Mouse (Mus musculus): ENCODE measurements around the gene Kit. TPM values are rescaled to one million over a fixed set of nuclear protein-coding genes. Genes with fewer than 3 reads are reported as not detected.

Gene Kit
- polyA plus RNA-seq, 1 experiment from 2014 or later, result 46.0 TPM

GRCm38 (mm10) chr5:75653431-75653830, 78.7 kb downstream of the Kit start:
- no peaks in the 10 kb centered on the region for H3K4me1 ChIP-seq
- no peaks in the 10 kb centered on the region for H3K27me3 ChIP-seq (replicated peaks)
- no peak overlapping the region for H3K4me2 ChIP-seq
- WGBS, result 89% methylated on average over 8 of the region's 8 CpGs
- no peak overlapping the region for H3K27ac ChIP-seq (replicated peaks)
- peaks cover 35% of the 10 kb centered on the region for H3K36me3 ChIP-seq
- no peak overlapping the region for H3K9ac ChIP-seq (replicated peaks)
- no peaks in the 10 kb centered on the region for H3K9me3 ChIP-seq (replicated peaks)
- ATAC-seq (ENCODE audit: low FRiP score), result no peak
- no peak overlapping the region for H3K4me3 ChIP-seq (replicated peaks)

GRCm38 (mm10) chr5:75658575-75658974, 83.9 kb downstream of the Kit start:
- Histone ChIP-seq H3K4me1 (no peaks in the 10 kb centered on the region), H3K27me3 (replicated peaks) (no peaks in the 10 kb centered on the region), H3K9me3 (replicated peaks) (no peaks in the 10 kb centered on the region), H3K4me3 (replicated peaks) (no peak overlapping the region), H3K4me2 (no peak overlapping the region), H3K9ac (replicated peaks) (no peak overlapping the region), H3K27ac (replicated peaks) (no peak overlapping the region), H3K36me3 (peaks cover 18% of the 10 kb centered on the region)
- WGBS, result 94% methylated on average over 6 of the region's 6 CpGs
- ATAC-seq (ENCODE audit: low FRiP score), result no peak

- Histone ChIP-seq H3K27ac (replicated peaks) (no peak overlapping the region), H3K27me3 (replicated peaks) (no peaks in the 10 kb centered on the region), H3K9me3 (replicated peaks) (no peaks in the 10 kb centered on the region), H3K4me1 (no peaks in the 10 kb centered on the region), H3K9ac (replicated peaks) (no peak overlapping the region), H3K36me3 (peaks cover under 1% of the 10 kb centered on the region; the same call in 1 of the 2 replicates), H3K4me2 (no peak overlapping the region), H3K4me3 (replicated peaks) (no peak overlapping the region)
- ATAC-seq (ENCODE audit: low FRiP score), result no peak
- WGBS, result 98% methylated on average over 27 of the region's 27 CpGs
Observed at GRCm38 (mm10) chr5:75660342-75660741, 85.6 kb downstream of the Kit start.

GRCm38 (mm10) chr5:75662466-75662865, 87.8 kb downstream of the Kit start:
- Histone ChIP-seq H3K4me3 (replicated peaks) (no peak overlapping the region), H3K27ac (replicated peaks) (no peak overlapping the region), H3K9me3 (replicated peaks) (no peaks in the 10 kb centered on the region), H3K4me2 (peak overlapping the region; percentile 19; the same call in 1 of the 2 replicates), H3K4me1 (no peaks in the 10 kb centered on the region), H3K36me3 (no peaks in the 10 kb centered on the region), H3K27me3 (replicated peaks) (no peaks in the 10 kb centered on the region), H3K9ac (replicated peaks) (no peak overlapping the region)
- WGBS, result 32% methylated on average over 12 of the region's 12 CpGs
- no peak for ATAC-seq (ENCODE audit: low FRiP score)

GRCm38 (mm10) chr5:75663768-75664167, 89.1 kb downstream of the Kit start:
- no peak overlapping the region for H3K4me3 ChIP-seq (replicated peaks)
- WGBS, result 85% methylated on average over 2 of the region's 2 CpGs
- ATAC-seq (ENCODE audit: low FRiP score), result no peak
- no peak overlapping the region for H3K4me2 ChIP-seq
- H3K9ac ChIP-seq (replicated peaks), result no peak overlapping the region
- H3K27ac ChIP-seq (replicated peaks), result no peak overlapping the region
- no peaks in the 10 kb centered on the region for H3K27me3 ChIP-seq (replicated peaks)
- H3K4me1 ChIP-seq, result 0 out of 2 replicates have a peak, but pooled peaks cover 4% of the 10 kb centered on the region
- no peaks in the 10 kb centered on the region for H3K9me3 ChIP-seq (replicated peaks)
- H3K36me3 ChIP-seq, result no peaks in the 10 kb centered on the region

GRCm38 (mm10) chr5:75667083-75667482, 92.4 kb downstream of the Kit start:
- 0 out of 2 replicates have a peak, but pooled peaks cover 5% of the 10 kb centered on the region for H3K4me1 ChIP-seq
- no peak overlapping the region for H3K27ac ChIP-seq (replicated peaks)
- H3K9me3 ChIP-seq (replicated peaks), result no peaks in the 10 kb centered on the region
- H3K9ac ChIP-seq (replicated peaks), result no peak overlapping the region
- H3K27me3 ChIP-seq (replicated peaks), result no peaks in the 10 kb centered on the region
- H3K36me3 ChIP-seq, result no peaks in the 10 kb centered on the region
- ATAC-seq (ENCODE audit: low FRiP score), result no peak
- no peak overlapping the region for H3K4me3 ChIP-seq (replicated peaks)
- no peak overlapping the region for H3K4me2 ChIP-seq
- WGBS, result 57% methylated on average over 3 of the region's 3 CpGs

GRCm38 (mm10) chr5:75671136-75671788, 96.5 kb downstream of the Kit start:
- H3K9ac ChIP-seq (replicated peaks), result no peak overlapping the region
- H3K27ac ChIP-seq (replicated peaks), result no peak overlapping the region
- 0 out of 2 replicates have a peak, but pooled peaks cover 5% of the 10 kb centered on the region for H3K4me1 ChIP-seq
- 91% methylated on average over 5 of the region's 5 CpGs for WGBS
- no peaks in the 10 kb centered on the region for H3K27me3 ChIP-seq (replicated peaks)
- no peaks in the 10 kb centered on the region for H3K36me3 ChIP-seq
- no peak overlapping the region for H3K4me3 ChIP-seq (replicated peaks)
- H3K9me3 ChIP-seq (replicated peaks), result no peaks in the 10 kb centered on the region
- H3K4me2 ChIP-seq, result no peak overlapping the region
- no peak for ATAC-seq (ENCODE audit: low FRiP score)

GRCm38 (mm10) chr5:75676024-75676423, 101.3 kb downstream of the Kit start:
- no peaks in the 10 kb centered on the region for H3K27me3 ChIP-seq (replicated peaks)
- WGBS, result 86% methylated on average over 3 of the region's 3 CpGs
- no peak overlapping the region for H3K4me2 ChIP-seq
- H3K36me3 ChIP-seq, result no peaks in the 10 kb centered on the region
- no peak overlapping the region for H3K27ac ChIP-seq (replicated peaks)
- H3K9me3 ChIP-seq (replicated peaks), result no peaks in the 10 kb centered on the region
- no peak overlapping the region for H3K9ac ChIP-seq (replicated peaks)
- H3K4me1 ChIP-seq, result no peaks in the 10 kb centered on the region
- H3K4me3 ChIP-seq (replicated peaks), result no peak overlapping the region
- no peak for ATAC-seq (ENCODE audit: low FRiP score)

GRCm38 (mm10) chr5:75679896-75680295, 105.2 kb downstream of the Kit start:
- Histone ChIP-seq H3K27me3 (replicated peaks) (no peaks in the 10 kb centered on the region), H3K4me3 (replicated peaks) (no peak overlapping the region), H3K4me2 (no peak overlapping the region), H3K9ac (replicated peaks) (no peak overlapping the region), H3K27ac (replicated peaks) (no peak overlapping the region), H3K4me1 (no peaks in the 10 kb centered on the region), H3K36me3 (no peaks in the 10 kb centered on the region), H3K9me3 (replicated peaks) (no peaks in the 10 kb centered on the region)
- ATAC-seq (ENCODE audit: low FRiP score), result no peak
- WGBS, result 78% methylated on average over 3 of the region's 3 CpGs

GRCm38 (mm10) chr5:75695162-75695809, 120.6 kb downstream of the Kit start:
- Histone ChIP-seq H3K4me1 (peaks cover 8% of the 10 kb centered on the region), H3K36me3 (no peaks in the 10 kb centered on the region), H3K27me3 (replicated peaks) (no peaks in the 10 kb centered on the region), H3K4me3 (replicated peaks) (no peak overlapping the region), H3K9ac (replicated peaks) (no peak overlapping the region), H3K4me2 (no peak overlapping the region), H3K27ac (replicated peaks) (no peak overlapping the region), H3K9me3 (replicated peaks) (no peaks in the 10 kb centered on the region)
- ATAC-seq (ENCODE audit: low FRiP score), result no peak
- 79% methylated on average over 12 of the region's 12 CpGs for WGBS

- H3K9me3 ChIP-seq (replicated peaks), result no peaks in the 10 kb centered on the region
- WGBS, result 82% methylated on average over 5 of the region's 5 CpGs
- H3K4me3 ChIP-seq (replicated peaks), result no peak overlapping the region
- H3K4me1 ChIP-seq, result peaks cover 8% of the 10 kb centered on the region
- no peaks in the 10 kb centered on the region for H3K36me3 ChIP-seq
- no peak overlapping the region for H3K4me2 ChIP-seq
- ATAC-seq (ENCODE audit: low FRiP score), result no peak
- no peaks in the 10 kb centered on the region for H3K27me3 ChIP-seq (replicated peaks)
- H3K9ac ChIP-seq (replicated peaks), result no peak overlapping the region
- no peak overlapping the region for H3K27ac ChIP-seq (replicated peaks)
Observed at GRCm38 (mm10) chr5:75696960-75697359, 122.2 kb downstream of the Kit start.

GRCm38 (mm10) chr5:75698556-75698955, 123.8 kb downstream of the Kit start:
- ATAC-seq (ENCODE audit: low FRiP score), result no peak
- Histone ChIP-seq H3K9ac (replicated peaks) (no peak overlapping the region), H3K27me3 (replicated peaks) (no peaks in the 10 kb centered on the region)

More at GRCm38 (mm10) chr5:75698556-75698955, 123.8 kb downstream of the Kit start:
- H3K4me1 ChIP-seq, result peaks cover 8% of the 10 kb centered on the region
- no peak overlapping the region for H3K27ac ChIP-seq (replicated peaks)
- H3K36me3 ChIP-seq, result no peaks in the 10 kb centered on the region
- H3K9me3 ChIP-seq (replicated peaks), result no peaks in the 10 kb centered on the region
- no peak overlapping the region for H3K4me2 ChIP-seq
- H3K4me3 ChIP-seq (replicated peaks), result no peak overlapping the region
- WGBS, result 94% methylated on average over 8 of the region's 8 CpGs
